Mouse (Mus musculus): ENCODE measurements around the gene Egln1.

GRCm38 (mm10) chr8:124930649-124931048 is 18.5 kb downstream of the Egln1 start:
- TF ChIP-seq POLR2A (IDR thresholded peaks at IDR 0.05; ENCODE audit: extremely low read depth, insufficient read depth, low read length) = no peak
- TF ChIP-seq CTCF (IDR thresholded peaks at IDR 0.05; ENCODE audit: extremely low read depth, insufficient read depth, low read length) = no peak

Measured in cortical plate, adult 2 months (tissue).